Mouse (Mus musculus) brain, embryonic 14.5 days (tissue): ENCODE measurements around the gene Mylk. TPM values are rescaled to one million over a fixed set of nuclear protein-coding genes. Genes with fewer than 3 reads are reported as not detected.
A peak's percentile ranks its signal among the peaks of the same experiment; 100 is the strongest.
"Not testable (repeated sequence)": the region's sequence is repeated elsewhere in the genome, so short reads cannot be mapped to it uniquely, and the experiment has no call there.

Experiments used
- DNase-seq: peaks from one replicate; pipeline ENCODE4 v3.0.0-alpha.2; 2011; ENCODE audit warnings: low read depth
- CTCF ChIP-seq: fragments of 200-500 bp; IDR thresholded peaks from 2 replicates; pipeline ENCODE4 v1.5.1; 2012; ENCODE audit warnings: inconsistent platforms, mild to moderate bottlenecking, moderate library complexity, borderline replicate concordance; ENCODE audit not compliant: insufficient read depth, insufficient read length; ENCODE audit errors: extremely low read depth
- POLR2A ChIP-seq: fragments of 200-500 bp; IDR thresholded peaks from 2 replicates; pipeline ENCODE4 v1.6.1; 2012; ENCODE audit warnings: mild to moderate bottlenecking, inconsistent platforms, borderline replicate concordance; ENCODE audit not compliant: poor library complexity, insufficient read depth, insufficient read length, severe bottlenecking; ENCODE audit errors: extremely low read depth
- polyA plus RNA-seq: library from polyadenylated mRNA; depleted of rRNA; stranded (reverse); fragments of >200 nt; gene quantifications from 2 replicates; pipeline ENCODE4 v1.2.3, GENCODE M21; 2012

Gene Mylk
- polyA plus RNA-seq, 1 experiment, result 8.9 TPM

GRCm38 (mm10) chr16:34772445-34773032 is 27.5 kb downstream of the Mylk start:
- DNase-seq, result peak; percentile 75
- TF ChIP-seq CTCF (no peak), POLR2A (no peak)

- TF ChIP-seq CTCF (no peak), POLR2A (no peak)
- no peak for DNase-seq
Measured at GRCm38 (mm10) chr16:34782442-34782841, 37.4 kb downstream of the Mylk start.

GRCm38 (mm10) chr16:34783536-34783935 is 38.5 kb downstream of the Mylk start:
- TF ChIP-seq CTCF (no peak), POLR2A (no peak)
- no peak for DNase-seq

GRCm38 (mm10) chr16:34784675-34785074 is 39.7 kb downstream of the Mylk start:
- TF ChIP-seq CTCF (no peak), POLR2A (no peak)
- DNase-seq, result no peak

GRCm38 (mm10) chr16:34792555-34792954 is 47.5 kb downstream of the Mylk start:
- TF ChIP-seq CTCF (no peak), POLR2A (no peak)
- no peak for DNase-seq

GRCm38 (mm10) chr16:34793000-34793399 is 48.0 kb downstream of the Mylk start:
- no peak for DNase-seq
- TF ChIP-seq POLR2A, result no peak
- no peak for TF ChIP-seq CTCF

GRCm38 (mm10) chr16:34801222-34801621 is 56.2 kb downstream of the Mylk start:
- TF ChIP-seq CTCF (no peak), POLR2A (no peak)
- DNase-seq, result peak; percentile 31

- no peak for DNase-seq
- TF ChIP-seq POLR2A (no peak), CTCF (no peak)
Measured at GRCm38 (mm10) chr16:34804286-34805010, 59.4 kb downstream of the Mylk start.

GRCm38 (mm10) chr16:34806883-34807767 is 62.1 kb downstream of the Mylk start:
- TF ChIP-seq CTCF (no peak), POLR2A (no peak)
- peak; percentile 35 for DNase-seq

GRCm38 (mm10) chr16:34807768-34808275 is 62.8 kb downstream of the Mylk start:
- DNase-seq, result peak; percentile 27

GRCm38 (mm10) chr16:34812165-34812564 is 67.2 kb downstream of the Mylk start:
- no peak for TF ChIP-seq POLR2A
- TF ChIP-seq CTCF, result no peak
- no peak for DNase-seq

More at GRCm38 (mm10) chr16:34807768-34808275, 62.8 kb downstream of the Mylk start:
- TF ChIP-seq POLR2A (no peak), CTCF (no peak)

- not testable (repeated sequence) for DNase-seq
Measured at GRCm38 (mm10) chr16:34813161-34813560, 68.2 kb downstream of the Mylk start.
